Mouse (Mus musculus) liver, adult 2 months (tissue): ENCODE data around the gene Stard3nl. TPM values are rescaled to one million over a fixed set of nuclear protein-coding genes. Genes with fewer than 3 reads are reported as not detected.
A peak's percentile ranks its signal among the peaks of the same experiment; 100 is the strongest.

Source experiments
- DNase-seq: peaks from one replicate; pipeline ENCODE4 v3.0.0-alpha.2; 2011; ENCODE audit warnings: low read depth, low spot score; ENCODE audit errors: extremely low read depth
- H3K27ac ChIP-seq: fragments of 200-500 bp; replicated peaks from 2 replicates; pipeline ENCODE4 v1.5.1; 2012; ENCODE audit warnings: low read depth, mild to moderate bottlenecking, control low read depth, inconsistent platforms, low read length; ENCODE audit not compliant: insufficient read depth
- H3K27me3 ChIP-seq: fragments of 200-500 bp; 2 replicates; pipeline ENCODE4 v1.6.1; 2012; ENCODE audit warnings: mild to moderate bottlenecking, moderate library complexity, low read length, inconsistent platforms; ENCODE audit not compliant: control insufficient read depth, insufficient read depth
- H3K36me3 ChIP-seq: fragments of 200-500 bp; 2 replicates; pipeline ENCODE4 v1.6.1; 2012; ENCODE audit warnings: low read length, inconsistent platforms; ENCODE audit not compliant: control insufficient read depth, insufficient read depth
- H3K4me1 ChIP-seq: fragments of 200-500 bp; 2 replicates; pipeline ENCODE4 v1.6.1; 2011; ENCODE audit warnings: low read length; ENCODE audit not compliant: control insufficient read depth, insufficient read depth
- H3K4me3 ChIP-seq: fragments of 200-500 bp; 2 replicates; pipeline ENCODE4 v1.5.1; 2011; ENCODE audit warnings: low read depth, mild to moderate bottlenecking, control low read depth, low read length, moderate library complexity; ENCODE audit not compliant: insufficient read depth
- H3K79me2 ChIP-seq: fragments of 200-500 bp; 2 replicates; pipeline ENCODE4 v1.6.1; 2012; ENCODE audit warnings: inconsistent platforms, mild to moderate bottlenecking, low read length, moderate library complexity; ENCODE audit not compliant: control insufficient read depth, insufficient read depth
- H3K9ac ChIP-seq: fragments of 200-500 bp; 2 replicates; pipeline ENCODE4 v1.6.1; 2012; ENCODE audit warnings: low read depth, mild to moderate bottlenecking, control low read depth, inconsistent platforms, low read length
- CTCF ChIP-seq: fragments of 200-500 bp; IDR thresholded peaks from 2 replicates; pipeline ENCODE4 v1.5.1; 2011; ENCODE audit warnings: low read depth, low read length, control low read depth
- POLR2A ChIP-seq: fragments of 200-500 bp; IDR thresholded peaks from 2 replicates; pipeline ENCODE4 v1.6.1; 2011; ENCODE audit warnings: low read length, control low read depth; ENCODE audit not compliant: insufficient read depth; ENCODE audit errors: extremely low read depth
- WGBS: fragments of 180-500 bp; shearing (Covaris S2); methylation state at CpG from one replicate; pipeline ENCODE4 v1.1.7; 2018; 5-methylcytosine and 5-hydroxymethylcytosine counted together
- polyA plus RNA-seq: library from polyadenylated mRNA; depleted of rRNA; stranded (reverse); fragments of >200 nt; gene quantifications from 2 replicates; pipeline ENCODE4 v1.2.3, GENCODE M21; 2012
- total RNA-seq: library from RNA; depleted of rRNA; stranded (reverse); fragments of >200 nt; gene quantifications from 2 replicates; pipeline ENCODE4 v1.2.3, GENCODE M21; 2014

The Stard3nl gene
- total and polyA plus RNA-seq, 2 experiments = 6.9 to 15.0 TPM

DNA sequence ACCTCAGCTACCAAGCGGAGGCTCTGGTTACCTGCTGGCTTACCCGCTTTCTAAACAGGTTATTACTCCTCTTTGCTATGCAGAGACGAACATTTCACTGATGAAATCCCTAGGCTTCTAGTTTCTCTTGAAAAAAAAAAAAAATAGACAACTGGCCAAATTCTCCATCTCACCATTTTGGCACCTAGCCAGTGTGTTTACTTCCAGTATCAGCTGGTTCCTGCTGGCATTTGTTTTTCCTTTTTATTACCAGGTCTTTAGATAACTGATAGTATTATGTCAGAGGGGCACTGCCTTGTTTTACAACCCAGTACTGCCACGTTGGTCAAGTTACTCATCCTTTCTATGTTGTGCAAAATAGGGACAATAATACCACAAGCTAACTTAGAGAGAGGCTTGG, 5.3 kb downstream of the Stard3nl start:
- no peaks in the 10 kb centered on the region for H3K36me3 ChIP-seq
- WGBS = 74% methylated on average over 4 of the region's 4 CpGs
- no peak overlapping the region for H3K4me3 ChIP-seq
- peaks cover 7% of the 10 kb centered on the region for H3K79me2 ChIP-seq
- no peak for DNase-seq
- H3K4me1 ChIP-seq = peaks cover 9% of the 10 kb centered on the region
- H3K9ac ChIP-seq = no peak overlapping the region
- TF ChIP-seq CTCF (no peak), POLR2A (no peak)
- H3K27ac ChIP-seq = no peak overlapping the region
- H3K27me3 ChIP-seq = no peaks in the 10 kb centered on the region

DNA sequence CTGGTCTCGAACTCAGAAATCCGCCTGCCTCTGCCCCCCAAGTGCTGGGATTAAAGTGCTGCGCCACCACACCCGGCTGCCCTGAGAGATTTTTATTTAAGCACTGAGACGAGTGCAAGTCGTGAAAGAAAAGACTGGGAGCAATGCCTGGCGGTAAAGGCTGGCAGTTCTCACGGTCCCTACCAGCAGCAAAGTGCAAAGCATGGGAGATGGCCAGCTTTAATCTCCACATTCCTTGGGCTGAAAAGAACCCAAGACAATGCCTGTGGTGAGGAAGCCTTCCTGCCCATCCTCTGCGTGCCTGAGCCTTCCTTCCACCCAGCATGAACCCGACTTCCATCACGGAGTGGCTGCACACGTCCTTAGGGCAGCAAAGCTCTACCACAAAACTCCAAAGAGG, 5.7 kb downstream of the Stard3nl start:
- H3K4me3 ChIP-seq = no peak overlapping the region
- 62% methylated on average over 12 of the region's 12 CpGs for WGBS

DNA sequence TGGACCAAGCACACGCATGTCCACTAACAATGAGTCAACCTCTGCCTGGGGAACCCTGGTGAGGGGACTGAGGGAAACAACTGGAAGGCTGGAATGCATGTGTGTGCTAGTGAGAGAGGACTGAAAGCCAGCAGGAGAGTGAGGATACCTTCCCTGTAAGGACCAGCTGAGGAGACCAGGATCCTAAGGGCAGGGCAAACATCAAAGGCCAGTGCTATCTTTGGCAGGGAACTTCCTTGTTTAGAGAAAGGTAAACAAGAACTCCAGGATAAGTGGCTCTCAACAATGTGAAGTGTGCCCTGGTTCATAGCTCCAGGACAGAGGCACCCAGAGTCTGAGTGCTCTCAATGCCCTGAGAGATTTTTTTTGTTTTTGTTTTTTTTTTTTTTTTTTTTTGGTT, 6.2 kb downstream of the Stard3nl start:
- Histone ChIP-seq H3K36me3 (no peaks in the 10 kb centered on the region), H3K79me2 (peaks cover 7% of the 10 kb centered on the region), H3K4me3 (no peak overlapping the region), H3K27ac (no peak overlapping the region), H3K27me3 (no peaks in the 10 kb centered on the region), H3K4me1 (peaks cover 8% of the 10 kb centered on the region), H3K9ac (no peak overlapping the region)
- peak; percentile 64 for DNase-seq
- TF ChIP-seq POLR2A (no peak), CTCF (no peak)
- WGBS = 78% methylated on average over 1 of the region's 1 CpGs

More for the DNA sequence above, 5.7 kb downstream of the Stard3nl start:
- no peak for TF ChIP-seq CTCF
- no peak for TF ChIP-seq POLR2A
- no peak for DNase-seq
- no peaks in the 10 kb centered on the region for H3K27me3 ChIP-seq
- no peak overlapping the region for H3K27ac ChIP-seq
- no peak overlapping the region for H3K9ac ChIP-seq
- H3K4me1 ChIP-seq = peaks cover 8% of the 10 kb centered on the region
- peaks cover 7% of the 10 kb centered on the region for H3K79me2 ChIP-seq
- no peaks in the 10 kb centered on the region for H3K36me3 ChIP-seq

DNA sequence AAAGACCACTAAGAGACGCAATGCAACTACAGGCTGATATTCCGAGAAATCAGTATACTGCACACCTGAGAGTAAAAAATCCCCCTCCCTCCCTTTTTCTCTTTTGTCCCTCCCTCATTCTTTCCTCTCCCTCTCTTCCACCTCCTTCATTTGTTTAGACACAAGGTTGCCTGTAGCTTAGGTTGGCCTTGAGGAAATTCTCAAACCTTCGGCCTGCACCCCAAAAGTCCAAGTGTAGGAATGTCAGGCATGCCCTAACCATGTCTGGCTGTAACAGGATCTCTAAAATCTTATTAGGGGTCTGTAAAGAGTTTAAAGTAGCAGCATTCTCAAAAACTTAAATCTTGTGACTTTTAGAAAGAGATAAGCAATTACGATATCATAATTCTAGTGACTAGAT, 10.4 kb downstream of the Stard3nl start:
- H3K4me3 ChIP-seq = no peak overlapping the region
- no peaks in the 10 kb centered on the region for H3K36me3 ChIP-seq
- 0 out of 2 replicates have a peak, but pooled peaks cover 4% of the 10 kb centered on the region for H3K4me1 ChIP-seq
- H3K9ac ChIP-seq = no peak overlapping the region
- no peak overlapping the region for H3K27ac ChIP-seq
- TF ChIP-seq CTCF = no peak
- no peak for TF ChIP-seq POLR2A
- no peaks in the 10 kb centered on the region for H3K27me3 ChIP-seq
- WGBS = 92% methylated on average over 4 of the region's 4 CpGs
- H3K79me2 ChIP-seq = peaks cover 7% of the 10 kb centered on the region
- no peak for DNase-seq

- H3K9ac ChIP-seq = no peak overlapping the region
- H3K27me3 ChIP-seq = no peaks in the 10 kb centered on the region
- WGBS = 84% methylated on average over 9 of the region's 9 CpGs
- H3K4me1 ChIP-seq = no peaks in the 10 kb centered on the region
- H3K4me3 ChIP-seq = no peak overlapping the region
- TF ChIP-seq POLR2A = no peak
- no peak for TF ChIP-seq CTCF
- H3K36me3 ChIP-seq = no peaks in the 10 kb centered on the region
- peaks cover 4% of the 10 kb centered on the region; the same call in 1 of the 2 replicates for H3K79me2 ChIP-seq
- no peak for DNase-seq
- no peak overlapping the region for H3K27ac ChIP-seq
These were observed 14.3 kb downstream of the Stard3nl start for GRCm38 (mm10) chr13:19381112-19381828.

GRCm38 (mm10) chr13:19379313-19379712, 16.3 kb downstream of the Stard3nl start:
- H3K4me3 ChIP-seq = no peak overlapping the region
- H3K36me3 ChIP-seq = peaks cover 5% of the 10 kb centered on the region; the same call in 1 of the 2 replicates
- H3K27me3 ChIP-seq = no peaks in the 10 kb centered on the region
- no peaks in the 10 kb centered on the region for H3K4me1 ChIP-seq
- WGBS = 88% methylated on average over 6 of the region's 6 CpGs
- H3K9ac ChIP-seq = no peak overlapping the region
- TF ChIP-seq CTCF (no peak), POLR2A (no peak)
- no peak for DNase-seq
- H3K27ac ChIP-seq = no peak overlapping the region
- H3K79me2 ChIP-seq = no peaks in the 10 kb centered on the region; the same call in 1 of the 2 replicates
